Mouse (Mus musculus): ENCODE data around the gene Ap1g1. TPM values are rescaled to one million over a fixed set of nuclear protein-coding genes. Genes with fewer than 3 reads are reported as not detected.
A peak's percentile ranks its signal among the peaks of the same experiment; 100 is the strongest.
"Not testable (repeated sequence)": the region's sequence is repeated elsewhere in the genome, so short reads cannot be mapped to it uniquely, and the experiment has no call there.

Gene Ap1g1
- total RNA-seq, 1 experiment = 51.4 TPM

- DNase-seq (ENCODE audit: low read depth, low spot score) = no peak
- in situ Hi-C loops (cut with MboI; ENCODE audit: low sequenced_read_pairs in 2 of 2, unreplicated experiment in 2 of 2) = no loop called here
- H3K4me1 ChIP-seq (ENCODE audit: control insufficient read depth in 2 of 2, insufficient read depth in 2 of 2, low read length in 2 of 2, poor library complexity in 1 of 2) = peaks cover 2 to 3% of the 10 kb centered on the region in 2 experiments; a peak in 1 of 4 replicates
- no peaks in the 10 kb centered on the region for H3K36me3 ChIP-seq (ENCODE audit: control insufficient read depth, insufficient read depth, low read length, poor library complexity, severe bottlenecking)
- H3K9ac ChIP-seq (ENCODE audit: insufficient read depth, low read depth, low read length, poor library complexity, severe bottlenecking) = no peak overlapping the region
- no peak overlapping the region for H3K27ac ChIP-seq (ENCODE audit: insufficient read depth, low read depth, low read length, poor library complexity, severe bottlenecking)
- TF ChIP-seq ZNF384 (IDR thresholded peaks at IDR 0.05; ENCODE audit: low read depth, low read length) = no peak
- TF ChIP-seq HCFC1 (IDR thresholded peaks at IDR 0.05; ENCODE audit: borderline replicate concordance, insufficient read depth, low read length) = no peak
- TF ChIP-seq ZC3H11A (IDR thresholded peaks at IDR 0.05; ENCODE audit: borderline replicate concordance, low read depth, low read length) = no peak
- TF ChIP-seq MAFK (IDR thresholded peaks at IDR 0.05; ENCODE audit: insufficient read depth, low read depth, low read length) = no peak
- TF ChIP-seq CHD2 (IDR thresholded peaks at IDR 0.05; ENCODE audit: low read depth, low read length) = no peak
- H3K9me3 ChIP-seq (ENCODE audit: control insufficient read depth, insufficient read depth, low read depth, low read length) = no peaks in the 10 kb centered on the region
- H3K4me3 ChIP-seq (ENCODE audit: insufficient read depth in 1 of 2, low read depth in 1 of 2, low read length in 2 of 2, poor library complexity in 1 of 2, severe bottlenecking in 1 of 2) = no peak overlapping the region
These were observed 92.7 kb downstream of the Ap1g1 start for GRCm38 (mm10) chr8:109871056-109871455.

DNA sequence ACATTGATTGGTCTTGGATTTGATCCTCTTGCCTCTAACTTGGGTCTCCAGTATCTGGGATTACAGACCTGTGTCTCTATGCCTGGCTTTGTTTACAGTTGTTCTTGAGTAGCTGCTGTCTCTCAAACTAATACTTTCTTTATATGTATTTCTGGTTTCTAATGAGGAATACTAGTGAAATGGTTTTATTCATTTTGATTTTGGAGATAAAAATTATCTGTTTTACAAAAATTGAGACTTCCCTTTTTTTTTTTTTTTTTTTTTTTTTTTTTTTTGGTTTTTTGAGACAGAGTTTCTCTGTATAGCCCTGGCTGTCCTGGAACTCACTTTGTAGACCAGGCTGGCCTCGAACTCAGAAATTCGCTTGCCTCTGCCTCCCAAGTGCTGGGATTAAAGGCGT lies 95.4 kb downstream of the Ap1g1 start:
- H3K4me3 ChIP-seq (ENCODE audit: insufficient read depth in 1 of 2, low read depth in 1 of 2, low read length in 2 of 2, poor library complexity in 1 of 2, severe bottlenecking in 1 of 2); H3K9ac ChIP-seq (ENCODE audit: insufficient read depth, low read depth, low read length, poor library complexity, severe bottlenecking); DNase-seq (ENCODE audit: low read depth, low spot score); H3K27ac ChIP-seq (ENCODE audit: insufficient read depth, low read depth, low read length, poor library complexity, severe bottlenecking); in situ Hi-C loops (cut with MboI; ENCODE audit: low sequenced_read_pairs in 2 of 2, unreplicated experiment in 2 of 2); H3K9me3 ChIP-seq (ENCODE audit: control insufficient read depth, insufficient read depth, low read depth, low read length); H3K4me1 ChIP-seq (ENCODE audit: control insufficient read depth in 2 of 2, insufficient read depth in 2 of 2, low read length in 2 of 2, poor library complexity in 1 of 2); H3K36me3 ChIP-seq (ENCODE audit: control insufficient read depth, insufficient read depth, low read length, poor library complexity, severe bottlenecking): not testable (repeated sequence)
- TF ChIP-seq ZNF384 (IDR thresholded peaks at IDR 0.05; ENCODE audit: low read depth, low read length) = 0 out of 2 replicates have a peak, but pooled peaks have one; percentile 21

GRCm38 (mm10) chr8:109880012-109880662 lies 101.8 kb downstream of the Ap1g1 start:
- no peak for TF ChIP-seq CHD2 (IDR thresholded peaks at IDR 0.05; ENCODE audit: low read depth, low read length)
- no peak for TF ChIP-seq HCFC1 (IDR thresholded peaks at IDR 0.05; ENCODE audit: borderline replicate concordance, insufficient read depth, low read length)
- TF ChIP-seq MAFK (IDR thresholded peaks at IDR 0.05; ENCODE audit: insufficient read depth, low read depth, low read length) = no peak
- no peak for TF ChIP-seq ZC3H11A (IDR thresholded peaks at IDR 0.05; ENCODE audit: borderline replicate concordance, low read depth, low read length)
- TF ChIP-seq ZNF384 (IDR thresholded peaks at IDR 0.05; ENCODE audit: low read depth, low read length) = no peak
- Histone ChIP-seq H3K9ac (ENCODE audit: insufficient read depth, low read depth, low read length, poor library complexity, severe bottlenecking) (no peak overlapping the region), H3K4me3 (ENCODE audit: insufficient read depth in 1 of 2, low read depth in 1 of 2, low read length in 2 of 2, poor library complexity in 1 of 2, severe bottlenecking in 1 of 2) (no peak overlapping the region), H3K4me1 (ENCODE audit: control insufficient read depth in 2 of 2, insufficient read depth in 2 of 2, low read length in 2 of 2, poor library complexity in 1 of 2) (no peaks in the 10 kb centered on the region), H3K36me3 (ENCODE audit: control insufficient read depth, insufficient read depth, low read length, poor library complexity, severe bottlenecking) (no peaks in the 10 kb centered on the region; the same call in 1 of the 2 replicates), H3K9me3 (ENCODE audit: control insufficient read depth, insufficient read depth, low read depth, low read length) (no peaks in the 10 kb centered on the region), H3K27ac (ENCODE audit: insufficient read depth, low read depth, low read length, poor library complexity, severe bottlenecking) (no peak overlapping the region)
- DNase-seq (ENCODE audit: low read depth, low spot score) = no peak
- in situ Hi-C loops (cut with MboI; ENCODE audit: low sequenced_read_pairs in 2 of 2, unreplicated experiment in 2 of 2) = no loop called here

DNA sequence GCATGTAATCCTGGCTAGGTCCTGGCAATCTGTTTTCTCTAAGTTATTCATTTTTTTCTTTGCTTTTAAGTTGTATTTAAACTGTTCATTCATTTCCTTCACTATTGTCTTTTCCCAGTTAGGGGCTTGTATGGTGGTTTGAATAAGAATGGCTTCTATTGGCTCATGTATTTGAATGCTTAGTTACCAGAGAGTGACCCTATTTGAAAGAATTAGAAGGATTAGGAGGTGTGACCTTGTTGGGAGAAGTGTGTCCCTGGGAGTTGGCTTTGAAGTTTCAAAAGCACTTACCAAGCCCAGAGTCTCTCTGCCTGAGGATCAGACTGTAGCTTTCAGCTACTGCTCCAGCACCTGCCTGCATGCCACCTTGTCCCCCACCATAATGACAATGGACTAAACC lies 106.9 kb downstream of the Ap1g1 start:
- Histone ChIP-seq H3K4me3 (ENCODE audit: insufficient read depth in 1 of 2, low read depth in 1 of 2, low read length in 2 of 2, poor library complexity in 1 of 2, severe bottlenecking in 1 of 2) (no peak overlapping the region), H3K27ac (ENCODE audit: insufficient read depth, low read depth, low read length, poor library complexity, severe bottlenecking) (no peak overlapping the region), H3K9ac (ENCODE audit: insufficient read depth, low read depth, low read length, poor library complexity, severe bottlenecking) (no peak overlapping the region), H3K36me3 (ENCODE audit: control insufficient read depth, insufficient read depth, low read length, poor library complexity, severe bottlenecking) (no peaks in the 10 kb centered on the region; the same call in 1 of the 2 replicates), H3K9me3 (ENCODE audit: control insufficient read depth, insufficient read depth, low read depth, low read length) (no peaks in the 10 kb centered on the region), H3K4me1 (ENCODE audit: control insufficient read depth in 2 of 2, insufficient read depth in 2 of 2, low read length in 2 of 2, poor library complexity in 1 of 2) (no peaks in the 10 kb centered on the region)
- TF ChIP-seq ZC3H11A (IDR thresholded peaks at IDR 0.05; ENCODE audit: borderline replicate concordance, low read depth, low read length) (no peak), CHD2 (IDR thresholded peaks at IDR 0.05; ENCODE audit: low read depth, low read length) (no peak), MAFK (IDR thresholded peaks at IDR 0.05; ENCODE audit: insufficient read depth, low read depth, low read length) (no peak)
- in situ Hi-C loops (cut with MboI; ENCODE audit: low sequenced_read_pairs in 2 of 2, unreplicated experiment in 2 of 2) = no loop called here
- no peak for DNase-seq (ENCODE audit: low read depth, low spot score)

DNA sequence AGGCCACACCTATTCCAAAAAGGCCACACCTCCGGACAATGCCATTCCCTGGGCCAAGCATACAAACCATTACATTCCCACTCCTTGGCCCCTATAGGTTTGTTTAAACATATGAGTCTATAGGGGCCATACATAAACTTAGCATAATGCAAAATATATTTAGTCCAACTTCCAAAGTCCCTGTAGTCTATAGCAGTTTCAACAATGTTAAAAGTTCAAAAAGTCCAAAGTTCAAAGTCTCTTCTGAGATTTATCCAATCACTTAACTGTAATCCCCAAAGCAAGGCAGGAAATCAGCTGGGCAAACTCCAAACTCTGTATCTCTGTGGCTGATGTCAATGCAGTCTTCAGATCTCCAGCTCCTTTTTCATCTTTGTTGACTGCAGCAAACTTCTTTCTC lies 110.9 kb downstream of the Ap1g1 start:
- no peak for TF ChIP-seq ZNF384 (IDR thresholded peaks at IDR 0.05; ENCODE audit: low read depth, low read length)
- TF ChIP-seq MAFK (IDR thresholded peaks at IDR 0.05; ENCODE audit: insufficient read depth, low read depth, low read length) = no peak
- TF ChIP-seq HCFC1 (IDR thresholded peaks at IDR 0.05; ENCODE audit: borderline replicate concordance, insufficient read depth, low read length) = no peak
- TF ChIP-seq CHD2 (IDR thresholded peaks at IDR 0.05; ENCODE audit: low read depth, low read length) = no peak
- no peak for TF ChIP-seq ZC3H11A (IDR thresholded peaks at IDR 0.05; ENCODE audit: borderline replicate concordance, low read depth, low read length)
- H3K9ac ChIP-seq (ENCODE audit: insufficient read depth, low read depth, low read length, poor library complexity, severe bottlenecking) = no peak overlapping the region
- no peaks in the 10 kb centered on the region for H3K9me3 ChIP-seq (ENCODE audit: control insufficient read depth, insufficient read depth, low read depth, low read length)
- no peak for DNase-seq (ENCODE audit: low read depth, low spot score)
- H3K27ac ChIP-seq (ENCODE audit: insufficient read depth, low read depth, low read length, poor library complexity, severe bottlenecking) = no peak overlapping the region
- H3K36me3 ChIP-seq (ENCODE audit: control insufficient read depth, insufficient read depth, low read length, poor library complexity, severe bottlenecking) = no peaks in the 10 kb centered on the region
- H3K4me1 ChIP-seq (ENCODE audit: control insufficient read depth in 2 of 2, insufficient read depth in 2 of 2, low read length in 2 of 2, poor library complexity in 1 of 2) = peaks cover 4 to 6% of the 10 kb centered on the region in 2 experiments; a peak in 2 of 4 replicates
- no peak overlapping the region for H3K4me3 ChIP-seq (ENCODE audit: insufficient read depth in 1 of 2, low read depth in 1 of 2, low read length in 2 of 2, poor library complexity in 1 of 2, severe bottlenecking in 1 of 2)
- in situ Hi-C loops (cut with MboI; ENCODE audit: low sequenced_read_pairs in 2 of 2, unreplicated experiment in 2 of 2) = no loop called here

Measured in ES-E14 (cell line).